Mouse (Mus musculus) lung, postnatal 0 days (tissue): ENCODE measurements around the gene Map3k14.

Experiments used
- CTCF ChIP-seq: IDR thresholded peaks from 2 replicates; pipeline ENCODE4 v1.5.1; 2016; ENCODE audit warnings: antibody characterized with exemption, mild to moderate bottlenecking
- EP300 ChIP-seq: IDR thresholded peaks from 2 replicates; pipeline ENCODE4 v1.6.1; 2016; ENCODE audit warnings: antibody characterized with exemption, mild to moderate bottlenecking, control low read depth

DNA sequence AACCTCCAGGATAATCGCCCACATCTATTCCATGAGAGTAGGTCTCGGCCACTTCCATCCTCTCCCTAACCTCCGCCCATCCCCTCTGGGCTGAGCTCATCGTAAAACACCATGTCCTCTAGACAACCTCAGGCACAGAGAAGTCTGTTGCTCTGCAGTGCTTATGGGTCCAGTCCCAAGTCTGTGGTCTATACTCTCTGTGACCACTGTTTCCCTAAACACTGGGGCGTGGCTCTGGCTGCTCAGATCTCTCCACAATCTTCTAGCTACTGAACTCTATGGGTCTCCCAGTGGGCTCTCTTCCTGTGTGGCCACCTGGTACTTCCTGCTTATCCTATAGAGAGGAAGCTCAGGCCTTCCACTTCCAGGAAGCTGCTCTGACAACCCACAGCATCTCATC lies 13.7 kb downstream of the Map3k14 start:
- TF ChIP-seq CTCF (no peak), EP300 (no peak)
